Mouse (Mus musculus) cerebellum, adult 2 months (tissue): Measurements from ENCODE around the gene Cd300lb.
"Not testable (repeated sequence)": the region's sequence is repeated elsewhere in the genome, so short reads cannot be mapped to it uniquely, and the experiment has no call there.

Experiments used
- CTCF ChIP-seq: fragments of 200-500 bp; IDR thresholded peaks from 2 replicates; pipeline ENCODE4 v1.5.1; 2011; ENCODE audit warnings: low read depth, mild to moderate bottlenecking, control low read depth, low read length, moderate library complexity, borderline replicate concordance; ENCODE audit not compliant: insufficient read depth
- POLR2A ChIP-seq: fragments of 200-500 bp; IDR thresholded peaks from 2 replicates; pipeline ENCODE4 v1.6.1; 2011; ENCODE audit warnings: low read length, control low read depth, borderline replicate concordance; ENCODE audit not compliant: insufficient read depth

GRCm38 (mm10) chr11:114909538-114909937, 24.6 kb downstream of the Cd300lb start:
- peak; percentile 34; the same call in 1 of the 2 replicates for TF ChIP-seq CTCF
- TF ChIP-seq POLR2A = not testable (repeated sequence)
